Mouse (Mus musculus) layer of hippocampus, adult 11-12 months (tissue): ENCODE measurements around the gene Srsf12.
A peak's percentile ranks its signal among the peaks of the same experiment; 100 is the strongest.

Source experiments
- DNase-seq: peaks from one replicate; pipeline ENCODE4 v3.0.0; 2022; ENCODE audit warnings: low spot score

The Srsf12 gene

DNA sequence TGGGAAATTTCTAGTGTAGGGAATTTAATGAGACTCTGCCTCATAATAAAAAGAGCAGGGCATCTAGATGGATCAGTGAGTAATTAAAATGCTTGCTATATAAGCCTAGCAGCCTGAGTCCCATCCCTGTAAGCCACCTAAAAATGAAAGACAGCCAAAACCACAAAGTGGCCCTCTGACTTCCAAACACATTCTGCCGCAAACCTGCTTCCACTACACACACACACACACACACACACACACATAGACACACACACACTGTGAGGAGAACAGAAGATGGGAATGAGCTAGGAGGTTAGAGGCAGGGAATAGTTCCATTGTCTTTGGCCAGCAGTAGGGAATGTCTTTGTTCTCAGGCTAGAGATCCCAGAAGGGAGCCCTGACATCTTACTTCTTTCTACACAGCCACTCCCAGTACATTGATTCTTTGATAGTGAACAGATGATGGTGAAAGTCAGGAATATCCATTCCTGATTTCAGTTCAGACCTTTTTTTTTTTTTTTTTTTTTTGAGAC, 41.0 kb downstream of the Srsf12 start:
- no peak for DNase-seq

DNA sequence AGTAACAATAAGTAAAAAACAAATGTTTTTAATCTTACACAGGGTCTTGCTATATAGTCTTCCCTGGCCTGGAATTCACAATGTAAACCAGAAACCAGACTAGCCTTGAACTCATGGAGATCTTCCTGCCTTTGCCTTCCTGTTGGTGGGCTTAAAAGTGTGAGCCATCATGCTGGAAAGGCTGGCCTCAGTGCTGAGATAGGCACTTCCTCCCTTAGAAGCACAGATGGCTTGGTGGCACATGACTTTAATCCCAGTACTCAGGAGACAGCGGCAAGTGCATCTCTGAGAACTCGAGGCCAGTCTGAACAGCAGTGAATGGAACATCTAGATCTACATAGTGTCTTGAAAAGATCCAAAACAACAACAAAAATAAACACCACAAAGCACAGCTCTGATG, 42.1 kb downstream of the Srsf12 start:
- DNase-seq: no peak

DNA sequence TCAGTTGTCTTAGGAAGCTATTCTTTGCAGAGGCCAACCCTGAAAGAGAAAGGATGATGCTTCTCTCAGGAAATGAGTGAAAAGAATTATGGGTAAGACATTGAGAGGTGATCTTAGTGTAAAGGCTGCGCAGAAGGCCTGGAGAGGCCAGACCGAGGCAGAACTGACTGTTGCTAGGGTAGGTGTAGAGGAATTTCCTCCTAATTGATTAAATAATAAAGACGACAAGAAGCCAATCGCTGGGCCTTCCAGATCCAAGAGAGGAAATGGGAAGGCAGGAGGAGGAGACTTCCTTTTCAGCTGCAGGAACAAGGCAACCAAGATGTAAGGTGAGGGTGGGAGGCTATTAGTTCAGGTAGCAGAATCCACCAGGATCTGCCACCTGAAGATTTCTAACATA, 45.9 kb downstream of the Srsf12 start:
- DNase-seq: no peak

DNA sequence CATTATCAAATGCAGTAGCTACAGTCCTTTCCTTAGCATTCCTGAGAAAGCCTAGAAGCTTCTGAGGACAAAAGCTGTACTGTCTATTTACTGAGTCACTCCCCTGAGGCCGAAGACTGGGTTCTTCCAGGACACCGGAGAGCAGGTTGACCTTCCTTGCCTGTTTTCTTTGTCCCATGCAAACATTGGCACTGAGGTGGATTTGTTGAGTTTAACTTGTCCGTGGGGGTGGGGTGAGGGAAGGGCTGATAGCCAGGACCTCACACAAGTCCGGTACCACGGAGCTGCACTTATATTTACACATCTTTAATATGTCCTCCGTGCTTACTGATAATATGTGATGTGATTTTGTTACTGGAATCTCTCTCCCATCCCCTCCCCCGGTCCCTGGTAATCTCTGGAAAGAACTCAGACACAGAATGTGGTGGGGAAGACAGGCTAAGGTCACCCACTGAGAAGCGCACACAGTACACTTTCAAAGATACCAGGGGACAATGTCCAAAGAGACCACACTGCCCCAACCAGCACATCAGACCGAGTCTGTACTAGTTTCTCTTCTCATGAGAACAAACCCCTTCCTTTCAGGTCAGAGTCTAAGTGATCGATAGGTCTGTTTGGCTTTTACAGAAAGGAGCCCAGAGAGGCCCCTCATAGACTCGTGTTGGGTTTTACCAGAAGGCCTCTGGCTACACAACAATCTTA, 48.6 kb downstream of the Srsf12 start:
- DNase-seq: no peak

DNA sequence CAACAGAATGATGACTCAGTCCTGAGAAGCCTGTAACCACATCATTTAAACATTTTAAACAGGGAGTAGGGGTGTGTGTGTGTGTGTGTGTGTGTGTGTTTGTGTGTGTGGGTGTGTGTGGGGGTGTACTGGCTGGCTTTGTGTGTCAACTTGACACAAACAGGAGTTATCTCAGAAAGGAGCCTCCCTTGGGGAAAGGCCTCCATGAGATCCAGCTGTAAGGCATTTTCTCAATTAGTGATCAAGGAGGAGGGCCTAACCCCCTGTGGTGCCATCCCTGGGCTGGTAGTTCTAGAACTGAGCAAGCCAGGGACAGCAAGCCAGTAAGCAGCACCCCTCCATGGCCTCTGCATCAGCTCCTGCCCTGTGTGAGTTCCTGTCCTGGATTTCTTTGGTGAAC, 51.5 kb downstream of the Srsf12 start:
- DNase-seq: no peak

DNA sequence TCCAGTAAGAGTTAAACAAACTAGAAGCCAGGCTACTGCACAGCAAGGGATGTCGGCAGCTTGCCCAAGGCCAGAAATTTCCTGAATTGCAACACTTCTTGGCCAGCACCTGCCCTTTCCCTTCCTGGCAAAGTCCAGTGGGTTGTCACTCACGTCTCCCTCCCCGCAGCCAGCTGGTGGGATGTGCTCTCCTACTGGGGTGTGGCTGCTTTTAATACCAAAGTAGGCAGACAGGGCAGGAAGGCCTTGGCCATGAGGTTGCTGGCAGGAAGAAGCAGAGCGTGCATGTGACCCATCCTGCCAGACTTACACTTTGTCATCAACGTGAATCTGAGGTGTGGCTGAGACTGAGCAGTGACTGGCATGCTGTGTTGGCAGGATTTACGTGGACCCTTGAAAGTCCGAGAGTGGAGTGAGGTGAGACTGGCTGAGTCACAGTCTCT, 52.5 kb downstream of the Srsf12 start:
- DNase-seq: peak; percentile 43

DNA sequence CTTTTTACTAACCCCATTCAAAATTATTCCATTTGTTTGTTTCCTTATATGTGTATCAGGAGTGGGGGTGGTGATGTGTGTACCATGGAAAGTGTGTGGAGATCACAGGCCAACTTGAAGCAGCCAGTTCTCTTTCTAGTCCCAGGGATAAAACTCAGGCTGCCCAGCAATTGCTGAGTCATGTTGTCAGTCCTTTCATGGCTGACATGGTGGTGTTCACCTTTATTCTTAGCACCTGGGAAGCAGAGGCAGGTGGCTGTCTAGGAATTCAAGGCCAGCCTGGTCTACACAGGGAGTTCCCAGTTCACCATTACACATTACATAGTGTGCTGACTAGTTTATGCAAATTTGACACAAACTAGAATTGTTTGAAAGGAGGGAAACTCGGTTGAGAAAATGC, 54.1 kb downstream of the Srsf12 start:
- DNase-seq: no peak

DNA sequence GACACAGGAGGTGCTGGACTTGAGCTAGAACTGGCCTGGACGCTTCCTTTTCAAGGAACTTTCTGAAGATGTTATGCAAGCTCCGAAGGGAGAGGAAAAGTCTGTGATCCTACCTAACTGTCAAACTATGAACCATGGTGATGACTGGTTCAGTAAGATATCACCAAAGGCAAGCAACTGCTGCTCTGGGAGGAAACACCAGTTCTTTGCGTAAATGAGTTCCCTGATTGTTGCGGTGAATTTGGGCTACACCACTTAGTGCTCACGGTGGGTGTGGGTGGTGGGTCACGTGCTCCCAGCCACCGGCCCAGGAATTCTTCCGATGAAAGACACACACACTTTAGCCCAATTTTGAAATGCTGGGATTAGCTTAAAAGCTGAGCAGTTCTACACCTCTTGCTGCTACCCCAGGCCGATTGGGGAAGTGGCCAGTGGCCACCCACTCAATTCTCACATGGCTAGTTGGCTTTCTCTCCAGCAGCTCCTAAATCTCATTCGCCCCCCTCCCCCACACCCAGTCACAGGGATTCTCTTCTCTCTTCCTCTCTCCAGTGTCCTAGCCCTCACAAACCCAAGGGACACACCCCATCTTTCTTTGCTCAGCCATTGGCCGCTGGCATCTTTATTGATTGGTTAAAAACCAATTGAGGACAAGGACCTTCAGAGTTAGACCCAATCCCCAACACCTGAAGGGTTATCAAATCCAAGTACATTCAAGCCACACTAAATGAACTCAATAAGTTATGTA, 56.4 kb downstream of the Srsf12 start:
- no peak for DNase-seq

DNA sequence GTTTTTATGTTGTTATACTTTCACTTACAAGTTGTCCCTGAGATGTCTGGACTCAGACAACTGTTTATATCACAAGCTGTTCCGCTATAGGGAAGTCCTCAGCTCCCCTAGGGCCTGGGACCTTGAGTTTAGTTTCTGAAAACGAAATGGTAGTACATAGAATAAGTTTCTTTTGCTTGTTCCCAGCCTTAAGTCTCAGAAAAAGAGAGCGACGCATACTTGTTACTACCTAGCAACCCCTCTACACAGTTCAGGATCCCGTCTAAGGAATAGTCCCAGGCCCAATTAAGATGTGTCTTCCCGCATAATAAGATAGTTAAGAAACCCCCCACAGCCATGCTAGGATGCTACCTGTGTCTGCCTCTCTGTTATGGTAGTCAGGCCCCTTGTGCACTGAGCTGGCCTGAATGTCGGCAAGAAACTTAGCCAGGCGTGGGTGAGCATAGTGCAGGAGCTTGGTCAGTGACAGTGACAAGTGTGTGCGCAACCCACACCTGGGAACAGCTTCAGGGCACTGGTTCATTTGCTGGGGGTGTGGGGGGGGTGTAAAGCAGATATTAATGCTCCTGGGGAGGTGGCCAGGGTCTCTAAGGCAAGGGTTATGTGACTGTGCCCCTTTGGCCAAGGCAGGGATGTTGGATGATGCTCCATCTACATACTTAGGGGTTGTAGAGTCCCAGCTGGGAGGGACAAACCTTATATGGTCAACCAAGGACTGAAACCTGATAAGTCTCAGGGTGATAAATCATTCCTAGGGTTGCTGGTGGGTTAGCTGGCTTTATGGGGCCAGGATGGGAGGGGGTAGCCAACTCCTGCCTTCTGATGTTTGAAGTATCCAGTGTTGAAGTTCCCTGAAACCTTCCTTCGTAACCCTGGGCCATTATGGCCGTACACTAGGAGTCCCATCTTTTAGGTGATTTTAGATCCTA, 61.9 kb downstream of the Srsf12 start:
- no peak for DNase-seq

DNA sequence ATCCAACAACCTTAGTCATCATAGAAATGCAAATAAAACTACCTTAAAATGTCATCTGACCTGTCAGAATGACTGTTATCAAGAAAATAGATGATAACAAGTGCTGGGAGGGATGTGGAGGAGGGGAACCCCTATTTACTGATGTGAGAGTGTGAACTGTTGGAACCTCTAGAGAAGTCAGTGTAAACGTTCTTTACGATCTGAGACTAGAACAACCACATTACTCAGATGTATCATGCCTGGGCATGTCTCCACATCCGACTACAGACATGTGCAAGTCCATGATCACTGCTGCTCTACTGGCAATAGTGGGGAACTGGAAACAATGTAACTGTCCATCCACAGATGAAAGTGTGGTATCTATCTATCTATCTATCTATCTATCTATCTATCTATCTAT, 64.6 kb downstream of the Srsf12 start:
- DNase-seq: no peak

DNA sequence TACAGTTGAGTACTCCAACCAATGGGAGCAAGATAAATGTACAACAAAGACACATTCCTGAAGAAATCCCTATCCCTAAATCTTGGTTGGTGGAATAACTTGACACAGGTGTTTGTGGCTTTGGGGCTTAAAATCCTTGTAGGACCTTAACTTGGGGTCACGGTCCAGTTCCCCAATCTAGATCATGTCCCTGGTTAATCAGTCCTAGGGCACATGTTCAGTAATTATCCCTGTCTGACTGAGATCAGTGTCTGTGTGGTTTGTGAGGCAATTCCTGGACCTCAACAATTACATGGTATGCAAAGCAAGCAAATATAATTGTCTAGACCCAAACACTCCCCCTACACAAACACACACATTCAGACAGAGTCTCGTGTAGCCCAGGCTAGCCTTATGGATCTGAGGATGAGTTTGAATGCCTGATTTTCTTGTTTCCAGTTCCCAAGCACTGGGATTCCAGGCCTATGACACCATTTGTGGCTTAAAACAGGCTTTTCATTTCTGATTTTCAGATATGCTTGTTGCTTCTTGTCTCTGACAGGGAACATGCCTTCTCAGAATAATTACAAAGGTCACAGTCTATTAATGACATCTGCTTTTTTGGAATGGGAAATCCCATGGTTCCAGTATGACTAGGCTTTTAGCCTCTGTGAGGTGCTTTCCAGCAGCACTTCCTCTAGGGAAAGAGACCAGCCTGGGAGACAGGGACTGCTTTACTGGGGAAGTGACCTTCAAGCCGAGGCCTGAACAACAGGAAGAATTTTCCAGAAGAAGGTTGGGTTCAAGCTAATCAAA, 73.3 kb downstream of the Srsf12 start:
- DNase-seq: no peak
